In genomic region chr16:4678080-4678479, GRCm38 (mm10) we compare ENCODE assay signal across 11 mouse cellular contexts. TPM values are rescaled to one million over a fixed set of nuclear protein-coding genes. Genes with fewer than 3 reads are reported as not detected.
DNase-seq lines count a peak whose midpoint lies in the region; ATAC-seq and TF ChIP-seq lines count a peak whose summit lies in the region.
"Had no signal": no experiment of that assay in that cellular context is flagged by ENCODE, and none has a peak within 500 bp of the region (broad histone marks: within the 10 kb centered on the region; RNA-seq: fewer than 3 reads in every experiment).

No protein-coding gene starts in this region.

- no peak overlapping the region for H3K27ac ChIP-seq in forebrain, embryonic 12.5 days
- no peak overlapping the region for H3K27ac ChIP-seq in forebrain, embryonic 16.5 days (ENCODE audit: low read length)
- H3K27ac ChIP-seq in midbrain, embryonic 13.5 days, result no peak overlapping the region
- no peak overlapping the region for H3K27ac ChIP-seq in midbrain, postnatal 0 days (ENCODE audit: low read depth, low read length)
- no peak overlapping the region for H3K27ac ChIP-seq in limb, embryonic 10.5 days

- H3K36me3 ChIP-seq in forebrain, embryonic 12.5 days (replicated peaks), result 0 out of 2 replicates have a peak, but pooled peaks cover 7% of the 10 kb centered on the region
- peaks cover 5% of the 10 kb centered on the region; the same call in 1 of the 2 replicates for H3K36me3 ChIP-seq in forebrain, embryonic 16.5 days (ENCODE audit: control insufficient read depth, insufficient read depth)
- H3K36me3 ChIP-seq in midbrain, embryonic 13.5 days, result peaks cover 23% of the 10 kb centered on the region
- H3K36me3 ChIP-seq in midbrain, postnatal 0 days (ENCODE audit: insufficient read depth, low read length), result peaks cover 13% of the 10 kb centered on the region; the same call in 1 of the 2 replicates
- H3K36me3 ChIP-seq in limb, embryonic 10.5 days, result peaks cover 37% of the 10 kb centered on the region

- no peak for DNase-seq in midbrain, postnatal 0 days (ENCODE audit: low spot score)
- DNase-seq in limb, embryonic 10.5 days (ENCODE audit: low spot score), result no peak
- peak; percentile 28 for DNase-seq in naive thymus-derived CD4-positive, alpha-beta T cell, adult 2 months (ENCODE audit: low read depth)
- DNase-seq in frontal cortex, postnatal 36 days (ENCODE audit: low spot score in 2 of 2), result no peak
- DNase-seq in natural killer cell, adult 2 months (ENCODE audit: low spot score in 2 of 2), result no peak
- DNase-seq: cerebellum, adult 8-10 months; kidney, postnatal 10 days had no signal

- H3K4me1 ChIP-seq in forebrain, embryonic 12.5 days, result peaks cover 15% of the 10 kb centered on the region
- peaks cover 11% of the 10 kb centered on the region for H3K4me1 ChIP-seq in forebrain, embryonic 16.5 days (replicated peaks; ENCODE audit: control insufficient read depth, insufficient read depth, low read length)
- H3K4me1 ChIP-seq in midbrain, embryonic 13.5 days (replicated peaks), result peaks cover 11% of the 10 kb centered on the region
- H3K4me1 ChIP-seq in midbrain, postnatal 0 days (ENCODE audit: insufficient read depth, low read length), result peaks cover 7% of the 10 kb centered on the region; the same call in 1 of the 2 replicates
- H3K4me1 ChIP-seq in limb, embryonic 10.5 days, result peaks cover 23% of the 10 kb centered on the region

- WGBS in forebrain, embryonic 12.5 days, result 83% methylated on average over 5 of the region's 5 CpGs
- WGBS in forebrain, embryonic 16.5 days, result 85% methylated on average over 5 of the region's 5 CpGs
- WGBS in midbrain, embryonic 13.5 days, result 87% methylated on average over 5 of the region's 5 CpGs
- WGBS in midbrain, postnatal 0 days, result 87% methylated on average over 5 of the region's 5 CpGs
- WGBS in limb, embryonic 10.5 days, result 83% methylated on average over 5 of the region's 5 CpGs

- 0 out of 2 replicates have a peak overlapping the region, but pooled peaks have one; percentile 90 for H3K4me2 ChIP-seq in forebrain, embryonic 12.5 days
- no peak overlapping the region for H3K4me2 ChIP-seq in forebrain, embryonic 16.5 days (ENCODE audit: low read length)
- peak overlapping the region; percentile 94; the same call in 1 of the 2 replicates for H3K4me2 ChIP-seq in midbrain, embryonic 13.5 days (replicated peaks)
- no peak overlapping the region for H3K4me2 ChIP-seq in midbrain, postnatal 0 days (ENCODE audit: low read depth, low read length, poor library complexity, severe bottlenecking)

- H3K4me3 ChIP-seq in forebrain, embryonic 12.5 days (replicated peaks), result no peak overlapping the region
- no peak overlapping the region for H3K4me3 ChIP-seq in forebrain, embryonic 16.5 days (replicated peaks; ENCODE audit: low read length)
- no peak overlapping the region for H3K4me3 ChIP-seq in midbrain, embryonic 13.5 days (replicated peaks)
- no peak overlapping the region for H3K4me3 ChIP-seq in midbrain, postnatal 0 days (ENCODE audit: low read depth, low read length)
- H3K4me3 ChIP-seq in limb, embryonic 10.5 days, result peak overlapping the region; percentile 62; the same call in 1 of the 2 replicates

- no peak overlapping the region for H3K9ac ChIP-seq in forebrain, embryonic 12.5 days
- no peak overlapping the region for H3K9ac ChIP-seq in forebrain, embryonic 16.5 days (replicated peaks; ENCODE audit: low read depth, low read length)
- H3K9ac ChIP-seq in midbrain, embryonic 13.5 days (replicated peaks), result peak overlapping the region; percentile 70; the same call in 1 of the 2 replicates
- no peak overlapping the region for H3K9ac ChIP-seq in midbrain, postnatal 0 days (replicated peaks; ENCODE audit: low read length, poor library complexity, severe bottlenecking)

- TF ChIP-seq CTCF in midbrain, postnatal 0 days (IDR thresholded peaks at IDR 0.05), result no peak

- no peak for ATAC-seq in forebrain, embryonic 12.5 days (ENCODE audit: low FRiP score)
- no peak for ATAC-seq in forebrain, embryonic 16.5 days
- ATAC-seq in midbrain, embryonic 13.5 days, result no peak
- no peak for ATAC-seq in midbrain, postnatal 0 days (ENCODE audit: low FRiP score)
- ATAC-seq: lung, postnatal 0 days had no signal

- no peaks in the 10 kb centered on the region for H3K27me3 ChIP-seq in forebrain, embryonic 12.5 days
- H3K27me3 ChIP-seq in forebrain, embryonic 16.5 days (replicated peaks; ENCODE audit: control insufficient read depth, insufficient read depth, low read length), result no peaks in the 10 kb centered on the region
- H3K27me3 ChIP-seq in midbrain, embryonic 13.5 days, result no peaks in the 10 kb centered on the region
- no peaks in the 10 kb centered on the region for H3K27me3 ChIP-seq in midbrain, postnatal 0 days (ENCODE audit: insufficient read depth, low read length)
- H3K27me3 ChIP-seq in limb, embryonic 10.5 days (ENCODE audit: low read depth, poor library complexity, severe bottlenecking), result no peaks in the 10 kb centered on the region

- no peaks in the 10 kb centered on the region for H3K9me3 ChIP-seq in forebrain, embryonic 12.5 days
- no peaks in the 10 kb centered on the region for H3K9me3 ChIP-seq in forebrain, embryonic 16.5 days (ENCODE audit: control insufficient read depth, low read length)
- H3K9me3 ChIP-seq in midbrain, embryonic 13.5 days, result no peaks in the 10 kb centered on the region
- no peaks in the 10 kb centered on the region for H3K9me3 ChIP-seq in midbrain, postnatal 0 days (ENCODE audit: low read length)
- H3K9me3 ChIP-seq in limb, embryonic 10.5 days (replicated peaks), result no peaks in the 10 kb centered on the region

RNA-seq across cellular contexts. Expression of gene Coro7, which starts 1.5 kb away (rescaled TPM):
- 13.5 and 18.5 TPM in 2 replicates for polyA plus RNA-seq in forebrain, embryonic 12.5 days (2016; fragmentation: Nextera tagmentation; extraction: Ambion mirVana)
- 25.4 and 32.6 TPM in 2 replicates for polyA plus RNA-seq in forebrain, embryonic 16.5 days (2015; fragmentation: Nextera tagmentation; extraction: Ambion mirVana)
- polyA plus RNA-seq in midbrain, embryonic 13.5 days (2015; fragmentation: Nextera tagmentation; extraction: Ambion mirVana), result 25.1 and 26.5 TPM in 2 replicates
- total RNA-seq in midbrain, postnatal 0 days (2014; rRNA removed), result 31.1 and 39.8 TPM in 2 replicates
- 28.7 and 31.9 TPM in 2 replicates for polyA plus RNA-seq in midbrain, postnatal 0 days (2015; fragmentation: Nextera tagmentation; extraction: Ambion mirVana)
- 21.8 and 22.9 TPM in 2 replicates for polyA plus RNA-seq in limb, embryonic 10.5 days (2016; fragmentation: Nextera tagmentation; extraction: Ambion mirVana)

RNA-seq across cellular contexts. Expression of gene Dnaja3, which starts 38.3 kb away (rescaled TPM):
- 51.4 and 58.0 TPM in 2 replicates for polyA plus RNA-seq in forebrain, embryonic 12.5 days (2016; fragmentation: Nextera tagmentation; extraction: Ambion mirVana)
- 60.3 and 61.9 TPM in 2 replicates for polyA plus RNA-seq in forebrain, embryonic 16.5 days (2015; fragmentation: Nextera tagmentation; extraction: Ambion mirVana)
- polyA plus RNA-seq in midbrain, embryonic 13.5 days (2015; fragmentation: Nextera tagmentation; extraction: Ambion mirVana), result 50.5 and 54.3 TPM in 2 replicates
- total RNA-seq in midbrain, postnatal 0 days (2014; rRNA removed), result 62.1 and 65.5 TPM in 2 replicates
- polyA plus RNA-seq in midbrain, postnatal 0 days (2015; fragmentation: Nextera tagmentation; extraction: Ambion mirVana), result 54.1 and 57.0 TPM in 2 replicates
- 64.1 and 70.2 TPM in 2 replicates for polyA plus RNA-seq in limb, embryonic 10.5 days (2016; fragmentation: Nextera tagmentation; extraction: Ambion mirVana)

RNA-seq across cellular contexts. Expression of gene Vasn, which starts 38.3 kb away (rescaled TPM):
- polyA plus RNA-seq in forebrain, embryonic 12.5 days (2016; fragmentation: Nextera tagmentation; extraction: Ambion mirVana), result 5.2 and 6.8 TPM in 2 replicates
- polyA plus RNA-seq in forebrain, embryonic 16.5 days (2015; fragmentation: Nextera tagmentation; extraction: Ambion mirVana), result 3.2 and 4.3 TPM in 2 replicates
- polyA plus RNA-seq in midbrain, embryonic 13.5 days (2015; fragmentation: Nextera tagmentation; extraction: Ambion mirVana), result 3.2 and 4.6 TPM in 2 replicates
- 12.0 and 14.2 TPM in 2 replicates for total RNA-seq in midbrain, postnatal 0 days (2014; rRNA removed)
- polyA plus RNA-seq in midbrain, postnatal 0 days (2015; fragmentation: Nextera tagmentation; extraction: Ambion mirVana), result 4.7 TPM in 2 replicates
- 22.5 and 28.3 TPM in 2 replicates for polyA plus RNA-seq in limb, embryonic 10.5 days (2016; fragmentation: Nextera tagmentation; extraction: Ambion mirVana)

RNA-seq across cellular contexts. Expression of gene Nmral1, which starts 41.1 kb away (rescaled TPM):
- 167 and 170 TPM in 2 replicates for polyA plus RNA-seq in forebrain, embryonic 12.5 days (2016; fragmentation: Nextera tagmentation; extraction: Ambion mirVana)
- 88.8 and 94.4 TPM in 2 replicates for polyA plus RNA-seq in forebrain, embryonic 16.5 days (2015; fragmentation: Nextera tagmentation; extraction: Ambion mirVana)
- 102 and 104 TPM in 2 replicates for polyA plus RNA-seq in midbrain, embryonic 13.5 days (2015; fragmentation: Nextera tagmentation; extraction: Ambion mirVana)
- 27.5 and 33.5 TPM in 2 replicates for total RNA-seq in midbrain, postnatal 0 days (2014; rRNA removed)
- polyA plus RNA-seq in midbrain, postnatal 0 days (2015; fragmentation: Nextera tagmentation; extraction: Ambion mirVana), result 37.1 and 41.2 TPM in 2 replicates
- polyA plus RNA-seq in limb, embryonic 10.5 days (2016; fragmentation: Nextera tagmentation; extraction: Ambion mirVana), result 264 and 277 TPM in 2 replicates

RNA-seq across cellular contexts. Expression of gene Hmox2, which starts 48.1 kb away (rescaled TPM):
- polyA plus RNA-seq in forebrain, embryonic 12.5 days (2016; fragmentation: Nextera tagmentation; extraction: Ambion mirVana), result 70.7 and 73.5 TPM in 2 replicates
- polyA plus RNA-seq in forebrain, embryonic 16.5 days (2015; fragmentation: Nextera tagmentation; extraction: Ambion mirVana), result 83.1 and 99.5 TPM in 2 replicates
- 81.8 and 87.6 TPM in 2 replicates for polyA plus RNA-seq in midbrain, embryonic 13.5 days (2015; fragmentation: Nextera tagmentation; extraction: Ambion mirVana)
- total RNA-seq in midbrain, postnatal 0 days (2014; rRNA removed), result 37.9 and 43.2 TPM in 2 replicates
- 92.7 and 102 TPM in 2 replicates for polyA plus RNA-seq in midbrain, postnatal 0 days (2015; fragmentation: Nextera tagmentation; extraction: Ambion mirVana)
- polyA plus RNA-seq in limb, embryonic 10.5 days (2016; fragmentation: Nextera tagmentation; extraction: Ambion mirVana), result 93.7 and 101 TPM in 2 replicates

Comparison
In these comparisons a context has a peak if more than half of its experiments do, and no peak if none do; other contexts are left out.
1. H3K4me2 ChIP-seq: peak in forebrain, embryonic 12.5 days (single experiment) and midbrain, embryonic 13.5 days (single experiment); none in forebrain, embryonic 16.5 days (single experiment) and midbrain, postnatal 0 days (single experiment).